Mouse (Mus musculus) mouse embryonic stem cell (cell line): ENCODE measurements around the gene Smurf2.

Source experiments
- in situ Hi-C, 2 experiments: fragments of 300-500 bp; cut with MboI; formaldehyde crosslinking; loops; 1 replicate in 1 of 2; 3 replicates in 1 of 2; pipeline ENCODE4 v1.14.3; 2019 to 2020; ENCODE audit warnings: low sequenced_read_pairs in 2 of 2, low pct_unique_long_range_greater_than_20kb in 1 of 2, mixed read lengths in 1 of 2; ENCODE audit not compliant: unreplicated experiment in 1 of 2

Gene Smurf2

DNA sequence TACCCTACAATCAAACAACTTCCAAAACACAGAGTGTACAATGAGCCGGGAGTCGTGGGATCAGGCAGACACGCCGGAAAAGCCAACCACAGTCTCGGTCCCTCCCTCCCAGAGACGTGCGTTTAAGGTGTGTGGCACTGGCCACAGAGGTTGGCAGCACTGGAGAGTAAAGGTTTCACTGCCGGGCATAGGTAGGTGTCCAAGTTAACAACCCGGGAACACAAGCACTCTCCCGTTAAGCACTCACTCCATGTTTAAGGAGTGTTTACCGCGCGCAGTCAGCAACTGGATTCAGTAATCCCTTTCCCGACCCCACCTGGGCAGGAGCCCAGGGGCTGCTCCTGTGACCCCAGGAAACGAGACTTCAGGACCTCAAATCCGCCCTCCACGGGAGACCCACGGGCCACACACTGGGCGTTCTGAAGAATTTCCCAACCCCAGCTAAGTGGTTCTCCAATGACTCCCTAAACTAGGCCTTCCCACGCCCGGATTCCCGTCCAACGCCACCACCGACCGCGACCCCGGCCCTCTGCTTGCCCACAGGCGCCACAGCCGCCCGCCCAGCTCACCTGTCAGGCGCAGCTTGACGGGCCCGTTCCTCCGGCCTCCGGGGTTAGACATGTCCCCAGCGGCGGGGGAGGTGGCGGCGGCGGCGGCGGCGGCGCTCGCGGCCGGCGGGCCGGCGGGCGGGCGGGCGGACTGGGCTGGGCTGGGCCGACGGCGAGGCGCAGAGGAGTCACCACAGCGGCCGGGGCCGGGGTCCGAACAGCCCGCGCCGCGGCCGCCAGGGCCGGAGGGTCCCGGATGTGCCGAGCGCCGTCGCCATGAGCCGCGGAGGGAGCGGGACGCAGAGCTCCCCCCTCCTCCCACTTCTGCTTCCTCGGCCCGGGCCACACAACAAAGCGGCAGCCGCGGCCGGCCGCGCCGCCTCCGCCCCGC is 634 bp downstream of the Smurf2 start:
- in situ Hi-C loops = no loop called here

GRCm38 (mm10) chr11:106918901-106919300 is 1.6 kb downstream of the Smurf2 start:
- in situ Hi-C loops = no loop called here

DNA sequence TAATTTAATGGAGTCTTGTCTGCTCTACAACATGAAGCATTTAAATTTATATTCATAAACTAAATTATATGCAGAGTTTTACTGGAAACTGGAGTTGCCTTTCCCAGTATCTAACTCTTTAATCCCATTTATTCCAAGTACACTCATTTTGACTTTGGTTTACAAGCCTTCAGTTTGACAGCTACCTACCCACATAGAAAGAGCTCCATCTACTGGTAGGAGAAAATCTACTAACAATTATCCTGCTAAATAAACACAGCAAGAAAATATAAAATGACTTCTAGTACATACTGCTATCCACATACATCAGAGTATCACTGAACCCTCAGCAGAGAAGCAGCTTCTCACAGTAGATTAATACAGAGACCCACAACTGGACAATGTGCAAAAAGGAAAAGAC is 9.3 kb downstream of the Smurf2 start:
- in situ Hi-C loops = no loop called here

GRCm38 (mm10) chr11:106908016-106908415 is 12.5 kb downstream of the Smurf2 start:
- in situ Hi-C loops = no loop called here

DNA sequence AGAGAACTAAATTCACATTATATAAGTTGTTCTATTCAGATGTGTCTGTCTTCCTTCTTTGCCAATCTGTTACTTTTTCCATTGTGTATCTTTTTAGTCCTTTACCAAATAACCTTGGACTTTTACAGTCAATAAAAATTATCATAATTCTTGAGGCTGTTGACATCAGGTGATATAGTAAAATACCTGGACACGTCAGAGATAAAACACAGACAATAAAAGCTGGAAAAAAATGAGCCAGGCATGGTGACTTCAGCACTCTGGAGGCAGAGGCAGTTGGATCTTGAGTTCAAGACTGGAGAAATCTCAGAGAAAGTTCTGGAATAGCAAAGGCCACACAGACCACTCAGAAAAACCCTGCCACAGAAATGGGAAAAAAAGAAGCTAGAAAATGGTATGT is 13.3 kb downstream of the Smurf2 start:
- in situ Hi-C loops = no loop called here

- in situ Hi-C loops = no loop called here
Measured at GRCm38 (mm10) chr11:106905707-106906106, 14.8 kb downstream of the Smurf2 start.

- in situ Hi-C loops = no loop called here
Measured at GRCm38 (mm10) chr11:106899804-106900203, 20.7 kb downstream of the Smurf2 start.

- in situ Hi-C loops = no loop called here
Measured at GRCm38 (mm10) chr11:106896561-106897168, 23.9 kb downstream of the Smurf2 start.

GRCm38 (mm10) chr11:106883656-106884055 is 36.9 kb downstream of the Smurf2 start:
- in situ Hi-C loops = no loop called here

DNA sequence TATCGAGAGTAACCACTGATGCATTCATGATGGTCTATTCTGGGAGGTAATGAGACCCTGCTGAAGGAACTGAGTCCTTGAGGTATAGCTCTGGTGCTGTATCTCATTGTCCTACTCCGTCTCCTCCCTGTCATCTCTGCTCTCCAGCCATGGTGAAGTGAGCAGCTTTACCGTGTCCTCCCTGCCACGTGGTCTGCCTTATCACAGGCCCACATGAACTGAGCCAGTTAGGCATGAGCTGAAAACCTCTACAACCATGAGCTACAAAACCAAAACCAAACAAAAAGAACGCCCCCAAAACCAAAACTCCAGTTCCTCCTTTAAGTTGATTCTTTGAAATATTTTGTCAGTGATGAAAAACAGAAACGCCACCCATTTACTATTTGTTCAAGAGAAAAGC is 47.9 kb downstream of the Smurf2 start:
- in situ Hi-C loops = no loop called here

- in situ Hi-C loops = no loop called here
Measured at GRCm38 (mm10) chr11:106851438-106851837, 69.1 kb downstream of the Smurf2 start.

DNA sequence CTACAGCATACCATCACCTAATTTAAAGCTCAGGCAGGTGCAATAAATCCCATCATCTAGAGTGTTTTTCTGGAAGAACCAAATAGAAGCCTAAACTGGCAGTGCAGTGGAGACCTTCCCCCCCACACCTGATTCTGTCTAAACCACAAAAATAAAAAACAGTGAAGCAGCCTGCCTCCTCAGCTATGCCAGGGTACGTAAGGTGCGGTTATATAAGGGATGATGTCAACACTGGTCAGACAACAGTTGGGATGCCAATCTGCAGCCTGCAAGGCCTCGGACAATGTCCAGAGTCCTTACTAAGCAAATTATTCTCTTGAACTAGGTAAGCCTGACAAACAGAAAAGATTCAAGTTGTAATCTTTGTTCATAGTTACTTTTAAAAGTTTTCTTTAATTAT is 78.5 kb downstream of the Smurf2 start:
- in situ Hi-C loops = loop anchor here in 1 of 2 experiments (10.0 kb wide), 1 partner anchor 133 kb away; no protein-coding TSS in a partner anchor

DNA sequence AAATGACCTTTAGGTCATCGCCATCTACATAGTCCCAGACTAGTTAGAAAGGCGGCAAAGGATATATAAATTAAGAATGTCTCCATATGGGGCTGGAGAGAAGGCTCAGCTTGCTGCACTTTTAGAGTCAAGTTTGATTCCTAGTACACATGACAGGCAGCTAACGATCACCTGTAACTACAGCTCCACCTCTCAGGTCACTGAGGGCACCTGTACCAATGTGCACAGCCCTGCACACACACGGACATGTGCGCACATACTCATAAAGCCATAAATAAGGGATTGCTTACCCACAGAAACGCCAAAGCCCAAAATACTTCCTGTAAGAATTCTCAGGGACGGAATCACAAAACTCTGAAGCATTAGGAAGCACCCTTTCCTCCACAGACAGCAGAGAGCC is 92.4 kb downstream of the Smurf2 start:
- in situ Hi-C loops = no loop called here

GRCm38 (mm10) chr11:106824403-106824802 is 96.1 kb downstream of the Smurf2 start:
- in situ Hi-C loops = no loop called here

GRCm38 (mm10) chr11:106823741-106824140 is 96.8 kb downstream of the Smurf2 start:
- in situ Hi-C loops = no loop called here

DNA sequence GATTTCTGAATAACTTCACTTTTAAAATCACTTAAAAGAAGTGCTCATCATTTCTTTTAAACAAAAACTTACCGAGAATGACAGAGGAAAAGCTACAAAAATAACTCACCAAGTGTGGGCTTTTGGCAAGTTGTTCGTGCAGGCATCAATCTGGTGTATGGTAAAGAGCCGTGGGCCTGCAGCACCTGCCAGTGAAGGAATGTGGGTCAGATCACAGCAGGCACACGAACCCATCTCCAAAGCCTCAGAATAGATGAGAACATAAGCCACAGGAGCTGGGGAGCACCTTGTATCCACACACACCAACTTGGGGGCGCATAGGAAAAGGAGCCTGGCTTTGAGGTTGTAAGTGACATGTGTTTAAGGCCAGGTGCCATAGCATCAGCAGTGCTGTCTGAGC is 97.6 kb downstream of the Smurf2 start:
- in situ Hi-C loops = no loop called here

DNA sequence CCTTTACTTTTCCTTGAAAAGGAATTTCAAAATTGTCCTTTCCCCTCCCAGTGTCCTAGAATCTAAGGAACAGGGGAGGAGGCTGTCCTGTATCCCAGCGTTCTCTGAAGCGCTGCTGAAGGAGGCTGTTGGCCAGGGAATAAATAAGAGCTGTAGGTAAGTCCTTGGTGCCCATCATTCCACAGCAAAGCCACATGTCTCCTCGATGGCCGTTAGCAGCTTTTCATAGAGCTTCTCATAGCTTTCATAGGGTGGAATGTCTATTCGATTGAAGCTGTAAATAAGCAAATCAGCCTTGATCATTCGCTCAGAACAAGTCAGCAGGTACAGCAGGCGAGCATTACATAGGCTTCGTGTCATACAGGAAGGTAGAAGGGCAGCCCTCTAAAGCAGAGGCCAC is 98.0 kb downstream of the Smurf2 start:
- in situ Hi-C loops = no loop called here

GRCm38 (mm10) chr11:106821397-106821796 is 99.1 kb downstream of the Smurf2 start:
- in situ Hi-C loops = no loop called here

GRCm38 (mm10) chr11:106820972-106821371 is 99.5 kb downstream of the Smurf2 start:
- in situ Hi-C loops = no loop called here

GRCm38 (mm10) chr11:106820252-106820651 is 100.3 kb downstream of the Smurf2 start:
- in situ Hi-C loops = no loop called here
